Mouse (Mus musculus) ES-Bruce4 (cell line): ENCODE data around the gene Dnajb13.

Source experiments
- EP300 ChIP-seq: IDR thresholded peaks from 2 replicates; pipeline ENCODE4 v1.6.1; 2011; ENCODE audit warnings: low read depth, low read length; ENCODE audit not compliant: insufficient read depth
- POLR2A ChIP-seq: IDR thresholded peaks from one replicate; pipeline ENCODE4 v1.8.1; 2011; ENCODE audit warnings: low read length; ENCODE audit not compliant: insufficient read depth

- TF ChIP-seq POLR2A, result no peak
- TF ChIP-seq EP300, result no peak
Observed at GRCm38 (mm10) chr7:100522222-100522621, 7.5 kb upstream of the Dnajb13 start.
